Mouse (Mus musculus): ENCODE data around the gene Pnpla3.

The Pnpla3 gene

GRCm38 (mm10) chr15:84218783-84219271, 51.2 kb downstream of the Pnpla3 start:
- DNase-seq, result no peak

- DNase-seq, result no peak
Measured at GRCm38 (mm10) chr15:84221539-84221938, 53.9 kb downstream of the Pnpla3 start.

GRCm38 (mm10) chr15:84223423-84223822, 55.8 kb downstream of the Pnpla3 start:
- no peak for DNase-seq

DNA sequence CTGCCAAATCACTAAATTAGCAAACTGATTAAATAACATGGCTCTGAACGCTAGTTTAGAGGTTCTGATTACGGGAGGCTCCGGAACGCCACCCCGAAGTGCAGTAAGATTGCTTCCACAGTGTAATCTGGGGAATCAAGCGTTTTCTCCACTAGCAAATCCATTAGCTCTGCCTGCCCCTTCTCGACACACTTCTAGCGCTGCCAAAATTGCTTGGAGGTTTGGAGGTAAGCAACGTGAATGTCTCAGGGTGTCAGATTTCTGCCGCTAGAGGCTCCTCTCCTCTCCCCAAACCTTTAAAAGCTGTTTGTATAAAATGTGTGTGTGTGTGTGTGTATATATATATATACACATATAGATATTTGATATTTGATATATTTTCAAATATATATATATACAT, 57.1 kb downstream of the Pnpla3 start:
- DNase-seq, result no peak

DNA sequence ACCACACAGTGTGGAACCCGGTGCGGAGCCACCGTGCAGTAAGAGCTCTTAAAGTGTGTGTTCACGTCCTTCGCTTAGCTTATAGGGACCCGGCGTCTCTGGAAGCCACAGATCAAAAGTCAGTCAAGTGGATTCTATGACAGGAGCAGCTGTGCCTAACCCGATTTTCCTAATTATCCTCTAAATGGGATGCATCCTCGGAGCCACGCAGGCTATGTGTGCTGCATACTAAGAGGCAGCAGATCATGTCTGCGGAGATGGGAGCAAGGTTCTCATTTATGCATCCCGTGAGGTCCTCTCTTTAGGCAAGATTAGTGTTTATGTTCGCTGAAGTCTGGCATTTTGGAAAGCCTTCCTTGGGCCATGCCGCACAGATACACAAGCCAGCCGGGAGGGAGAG, 59.3 kb downstream of the Pnpla3 start:
- no peak for DNase-seq

DNA sequence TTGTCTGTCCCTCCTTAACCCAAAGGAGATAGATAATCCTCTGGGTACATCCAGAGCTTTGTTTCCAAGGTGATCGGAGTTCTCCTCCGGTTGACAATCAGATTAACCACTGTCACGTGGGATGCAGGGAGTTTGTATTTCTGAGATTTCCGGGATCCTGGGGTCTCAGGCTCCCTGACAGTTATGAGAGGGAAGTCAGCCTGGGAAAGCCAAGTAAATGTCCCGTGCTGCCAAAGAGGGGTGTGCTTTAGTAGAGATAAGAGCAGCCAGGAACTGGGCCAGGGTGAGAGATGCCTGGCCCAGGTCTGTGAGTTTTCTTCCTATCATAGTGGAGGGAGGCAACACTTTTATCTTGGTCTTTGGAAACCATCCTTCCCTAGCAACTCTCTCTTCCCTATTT, 63.0 kb downstream of the Pnpla3 start:
- no peak for DNase-seq

- DNase-seq, result no peak
Measured at GRCm38 (mm10) chr15:84231113-84231712, 63.6 kb downstream of the Pnpla3 start.

DNA sequence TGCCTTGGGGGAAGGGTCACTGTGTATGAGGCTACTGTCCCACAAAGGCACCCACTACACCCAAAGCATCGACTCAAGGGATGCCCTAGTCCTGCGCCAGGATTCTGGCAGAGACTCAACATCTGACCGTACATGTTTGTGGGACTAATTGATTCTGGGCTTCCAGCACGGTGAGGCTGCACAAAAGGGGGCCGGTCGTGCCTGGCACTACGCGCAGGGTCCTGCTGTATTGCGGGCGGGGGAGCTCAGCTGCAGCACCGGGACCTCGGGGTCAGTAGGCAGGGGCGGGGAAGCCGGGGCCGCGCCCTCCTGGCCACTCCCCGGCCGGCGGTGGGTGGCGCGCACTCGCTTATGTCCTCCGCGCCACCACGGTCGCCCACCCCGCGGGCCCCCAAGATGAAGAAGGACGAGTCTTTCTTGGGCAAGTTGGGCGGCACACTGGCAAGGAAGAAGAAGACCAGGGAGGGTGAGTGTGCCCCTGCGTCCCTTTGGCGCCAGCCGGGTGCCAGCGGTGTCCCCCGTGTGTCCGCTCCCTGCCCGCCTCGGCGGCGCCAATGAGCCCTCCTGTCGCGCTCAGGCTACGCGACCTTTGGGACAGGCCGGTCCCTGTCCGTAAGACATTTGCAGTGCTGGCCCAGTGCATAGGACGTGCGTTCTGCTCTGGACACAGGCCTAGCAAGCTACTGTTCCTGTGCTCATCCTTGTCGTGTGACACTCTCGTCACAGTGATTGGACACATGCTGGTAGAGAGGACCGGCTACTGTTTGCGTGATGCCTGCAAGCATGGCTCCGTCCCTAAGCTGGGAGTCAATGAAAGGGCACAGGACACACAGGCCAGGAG, 64.3 kb downstream of the Pnpla3 start, which contains the start of gene Parvb:
TSS of gene Parvb (plus strand) at position 323 of the 841 bp plus-strand sequence.
- DNase-seq, result no peak

GRCm38 (mm10) chr15:84232609-84233008, 65.0 kb downstream of the Pnpla3 start:
- DNase-seq, result no peak

DNA sequence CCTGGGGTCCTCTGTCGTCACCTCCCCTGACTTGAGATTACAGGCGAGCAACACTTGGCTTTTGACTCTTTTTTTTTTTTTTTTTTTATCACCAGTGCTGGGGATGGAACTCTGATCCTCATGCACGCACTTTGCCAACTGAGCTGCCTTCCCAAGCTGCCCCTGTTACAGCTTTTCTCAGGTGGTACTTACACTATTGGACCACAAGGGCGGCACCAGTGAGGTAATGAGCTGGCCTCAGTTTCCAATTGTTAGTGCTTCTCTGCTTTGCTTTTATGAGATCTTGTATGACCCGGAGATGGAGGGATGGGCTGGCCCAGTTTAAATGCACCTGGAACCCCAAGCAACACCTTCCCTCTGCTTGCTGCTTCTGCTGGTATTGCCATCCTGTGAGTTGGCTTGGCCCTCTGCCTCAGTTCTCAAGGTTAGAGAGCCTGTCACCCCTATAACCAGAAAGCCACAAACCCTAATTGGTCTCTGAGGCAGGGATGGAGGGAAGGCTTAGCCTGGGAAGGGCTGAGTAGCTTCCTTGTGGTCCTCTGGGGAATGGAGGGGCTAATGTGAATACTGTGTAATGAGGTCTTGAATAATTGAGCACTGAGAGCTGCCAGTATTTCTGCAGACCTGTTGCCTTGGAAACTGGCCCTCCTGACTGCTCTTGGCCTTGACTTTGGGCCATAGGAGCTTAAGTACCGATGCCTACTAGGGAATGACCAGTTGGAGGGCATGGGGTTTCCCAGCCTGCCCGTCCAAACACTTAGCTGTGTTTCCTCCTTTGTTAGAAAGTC, 67.4 kb downstream of the Pnpla3 start:
- no peak for DNase-seq

DNA sequence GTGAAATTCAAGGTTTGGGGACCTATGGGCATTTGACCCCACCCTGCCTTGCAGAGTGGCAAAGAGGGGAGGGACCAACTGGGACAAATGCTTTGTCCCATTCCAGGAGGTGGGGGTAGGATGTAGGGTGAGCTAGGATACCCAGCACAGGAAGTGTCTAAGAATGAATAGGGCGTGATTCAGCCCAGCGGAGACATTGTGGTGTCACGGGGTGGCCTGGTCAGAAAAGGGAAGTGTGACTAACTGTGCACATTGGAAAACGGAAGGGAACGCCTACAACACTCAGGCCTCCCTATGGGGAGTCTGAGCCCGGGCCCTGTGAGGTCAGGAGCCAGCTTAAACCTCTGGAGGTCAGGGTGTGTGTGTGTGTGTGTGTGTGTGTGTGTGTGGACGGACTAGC, 68.0 kb downstream of the Pnpla3 start:
- DNase-seq, result no peak

Measured in thymus, postnatal 25 days (tissue).